Mouse (Mus musculus) C2C12 (cell line): ENCODE data around the gene Eif3l.

Source experiments
- CTCF ChIP-seq: IDR thresholded peaks from one replicate; pipeline ENCODE4 v1.5.1; 2011; ENCODE audit not compliant: control insufficient read depth, insufficient read depth, insufficient read length
- MYOG ChIP-seq: IDR thresholded peaks from one replicate; pipeline ENCODE4 v1.6.1; 2011; ENCODE audit not compliant: control insufficient read depth, insufficient read length; ENCODE audit errors: extremely low read depth

DNA sequence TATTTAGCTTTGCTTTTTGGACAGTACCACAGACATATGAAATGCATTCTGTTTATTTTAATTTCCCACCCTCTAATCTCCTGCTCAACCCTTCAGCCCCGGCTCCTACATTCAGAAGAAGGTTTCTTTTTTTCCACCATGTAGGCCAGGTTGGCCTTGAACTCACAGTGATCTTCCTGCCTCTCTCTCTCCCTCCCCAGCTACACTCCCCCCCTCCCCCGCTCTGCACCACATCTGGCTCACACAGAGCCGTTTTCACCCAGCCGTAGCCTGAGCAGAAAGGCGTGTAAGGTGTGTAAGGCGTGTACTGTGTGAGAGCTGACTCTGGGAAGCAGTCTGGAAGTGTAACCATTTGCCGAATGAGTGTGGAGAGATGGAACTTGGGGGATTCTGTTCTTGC is 54.3 kb downstream of the Eif3l start:
- TF ChIP-seq MYOG, result no peak
- no peak for TF ChIP-seq CTCF
